Mouse (Mus musculus): ENCODE results near the gene Xirp1. TPM values are rescaled to one million over a fixed set of nuclear protein-coding genes. Genes with fewer than 3 reads are reported as not detected.

The Xirp1 gene
- total RNA-seq (2014; fragmentation: Nextera tagmentation) (not detected in 2 replicates), total RNA-seq (2017) (not detected in 2 replicates)

GRCm38 (mm10) chr9:120023086-120023811 is at the start of gene Xirp1:
TSS of gene Xirp1 (minus strand) at chr9:120023598.
- ATAC-seq (replicated peaks; ENCODE audit: poor library complexity, severe bottlenecking) = no peak

GRCm38 (mm10) chr9:120073169-120073568 is 49.8 kb upstream of the Xirp1 start:
- peak; percentile 67 for ATAC-seq (replicated peaks; ENCODE audit: poor library complexity, severe bottlenecking)

- no peak for ATAC-seq (replicated peaks; ENCODE audit: poor library complexity, severe bottlenecking)
Measured at GRCm38 (mm10) chr9:120071251-120071650, 47.9 kb upstream of the Xirp1 start.

- ATAC-seq (replicated peaks; ENCODE audit: poor library complexity, severe bottlenecking) = no peak
Measured at GRCm38 (mm10) chr9:120069779-120070178, 46.4 kb upstream of the Xirp1 start, which contains the start of gene Cx3cr1. TSS of gene Cx3cr1 (minus strand) at chr9:120069879.

GRCm38 (mm10) chr9:120068047-120068446 is 44.6 kb upstream of the Xirp1 start:
- ATAC-seq (replicated peaks; ENCODE audit: poor library complexity, severe bottlenecking) = peak; percentile 93

- ATAC-seq (replicated peaks; ENCODE audit: poor library complexity, severe bottlenecking) = no peak
Measured at GRCm38 (mm10) chr9:120067609-120068008, 44.2 kb upstream of the Xirp1 start.

- ATAC-seq (replicated peaks; ENCODE audit: poor library complexity, severe bottlenecking) = no peak
Measured at GRCm38 (mm10) chr9:120064317-120064716, 40.9 kb upstream of the Xirp1 start.

GRCm38 (mm10) chr9:120058730-120059129 is 35.3 kb upstream of the Xirp1 start:
- peak; percentile 73 for ATAC-seq (replicated peaks; ENCODE audit: poor library complexity, severe bottlenecking)

GRCm38 (mm10) chr9:120056201-120056600 is 32.8 kb upstream of the Xirp1 start:
- no peak for ATAC-seq (replicated peaks; ENCODE audit: poor library complexity, severe bottlenecking)

GRCm38 (mm10) chr9:120054545-120055277 is 31.3 kb upstream of the Xirp1 start:
- ATAC-seq (replicated peaks; ENCODE audit: poor library complexity, severe bottlenecking) = peak; percentile 81

- peak; percentile 95 for ATAC-seq (replicated peaks; ENCODE audit: poor library complexity, severe bottlenecking)
Measured at GRCm38 (mm10) chr9:120049407-120049806, 26.0 kb upstream of the Xirp1 start.

- no peak for ATAC-seq (replicated peaks; ENCODE audit: poor library complexity, severe bottlenecking)
Measured at GRCm38 (mm10) chr9:120048495-120048894, 25.1 kb upstream of the Xirp1 start.

GRCm38 (mm10) chr9:120043115-120043514 is 19.7 kb upstream of the Xirp1 start:
- peak; percentile 97 for ATAC-seq (replicated peaks; ENCODE audit: poor library complexity, severe bottlenecking)

- ATAC-seq (replicated peaks; ENCODE audit: poor library complexity, severe bottlenecking) = peak; percentile 38
Measured at GRCm38 (mm10) chr9:120037414-120037813, 14.0 kb upstream of the Xirp1 start.

- ATAC-seq (replicated peaks; ENCODE audit: poor library complexity, severe bottlenecking) = no peak
Measured at GRCm38 (mm10) chr9:120034375-120034774, 11.0 kb upstream of the Xirp1 start.

- no peak for ATAC-seq (replicated peaks; ENCODE audit: poor library complexity, severe bottlenecking)
Measured at GRCm38 (mm10) chr9:120032710-120033109, 9.3 kb upstream of the Xirp1 start.

- ATAC-seq (replicated peaks; ENCODE audit: poor library complexity, severe bottlenecking) = no peak
Measured at GRCm38 (mm10) chr9:120030421-120030820, 7.0 kb upstream of the Xirp1 start.

GRCm38 (mm10) chr9:120029880-120030279 is 6.5 kb upstream of the Xirp1 start:
- no peak for ATAC-seq (replicated peaks; ENCODE audit: poor library complexity, severe bottlenecking)

GRCm38 (mm10) chr9:120027401-120028151 is 4.2 kb upstream of the Xirp1 start:
- ATAC-seq (replicated peaks; ENCODE audit: poor library complexity, severe bottlenecking) = peak; percentile 95

GRCm38 (mm10) chr9:120024625-120025024 is 1.2 kb upstream of the Xirp1 start:
- ATAC-seq (replicated peaks; ENCODE audit: poor library complexity, severe bottlenecking) = no peak

- no peak for ATAC-seq (replicated peaks; ENCODE audit: poor library complexity, severe bottlenecking)
Measured at GRCm38 (mm10) chr9:120024171-120024570, 773 bp upstream of the Xirp1 start.
